Mouse (Mus musculus) heart, postnatal 0 days (tissue): ENCODE measurements at regions not wholly inside any gene's neighbourhood (a gene's known extent, or its start where the extent isn't known, plus 50 kb on each side); places are given as distances from the start of the nearest gene placed in this dataset.

Source experiments
- CTCF ChIP-seq: IDR thresholded peaks from 2 replicates; pipeline ENCODE4 v1.5.1; 2016; ENCODE audit warnings: antibody characterized with exemption, control low read depth, low read depth
- EP300 ChIP-seq: IDR thresholded peaks from 2 replicates; pipeline ENCODE4 v1.6.1; 2016; ENCODE audit warnings: antibody characterized with exemption, low read depth

GRCm38 (mm10) chr2:94500649-94501048 is 62.7 kb upstream of the Api5 start:
- no peak for TF ChIP-seq CTCF
- no peak for TF ChIP-seq EP300
